Mouse (Mus musculus) midbrain, embryonic 12.5 days (tissue): ENCODE measurements at regions not wholly inside any gene's neighbourhood (a gene's known extent, or its start where the extent isn't known, plus 50 kb on each side); places are given as distances from the start of the nearest gene placed in this dataset.

Experiments
- ATAC-seq: fragments of 200-750 bp; cut with Nextera tagmentation; 2 replicates; pipeline ENCODE4 v1.8.0; 2017; ENCODE audit warnings: low read depth, moderate TSS enrichment, moderate library complexity; ENCODE audit not compliant: low FRiP score
- H3K27ac ChIP-seq: fragments of 300-500 bp; sonication (generic); replicated peaks from 2 replicates; pipeline ENCODE4 v1.5.1; 2016; ENCODE audit warnings: mild to moderate bottlenecking
- H3K27me3 ChIP-seq: fragments of 300-500 bp; sonication (generic); 2 replicates; pipeline ENCODE4 v1.6.1; 2016; ENCODE audit warnings: mild to moderate bottlenecking
- H3K36me3 ChIP-seq: fragments of 300-500 bp; sonication (generic); 2 replicates; pipeline ENCODE4 v1.6.1; 2016
- H3K4me1 ChIP-seq: fragments of 300-500 bp; sonication (generic); 2 replicates; pipeline ENCODE4 v1.6.1; 2016
- H3K4me2 ChIP-seq: fragments of 300-500 bp; sonication (generic); replicated peaks from 2 replicates; pipeline ENCODE4 v1.6.1; 2016; ENCODE audit warnings: mild to moderate bottlenecking, moderate library complexity
- H3K4me3 ChIP-seq: fragments of 300-500 bp; sonication (generic); 2 replicates; pipeline ENCODE4 v1.5.1; 2016; ENCODE audit warnings: mild to moderate bottlenecking
- H3K9ac ChIP-seq: fragments of 300-500 bp; sonication (generic); replicated peaks from 2 replicates; pipeline ENCODE4 v1.6.1; 2016; ENCODE audit warnings: mild to moderate bottlenecking, moderate library complexity
- H3K9me3 ChIP-seq: fragments of 300-500 bp; sonication (generic); 2 replicates; pipeline ENCODE4 v1.6.1; 2016; ENCODE audit warnings: mild to moderate bottlenecking
- WGBS: fragments of 180-500 bp; shearing (Covaris S2); methylation state at CpG from one replicate; pipeline ENCODE4 v1.1.7; 2016; 5-methylcytosine and 5-hydroxymethylcytosine counted together

DNA sequence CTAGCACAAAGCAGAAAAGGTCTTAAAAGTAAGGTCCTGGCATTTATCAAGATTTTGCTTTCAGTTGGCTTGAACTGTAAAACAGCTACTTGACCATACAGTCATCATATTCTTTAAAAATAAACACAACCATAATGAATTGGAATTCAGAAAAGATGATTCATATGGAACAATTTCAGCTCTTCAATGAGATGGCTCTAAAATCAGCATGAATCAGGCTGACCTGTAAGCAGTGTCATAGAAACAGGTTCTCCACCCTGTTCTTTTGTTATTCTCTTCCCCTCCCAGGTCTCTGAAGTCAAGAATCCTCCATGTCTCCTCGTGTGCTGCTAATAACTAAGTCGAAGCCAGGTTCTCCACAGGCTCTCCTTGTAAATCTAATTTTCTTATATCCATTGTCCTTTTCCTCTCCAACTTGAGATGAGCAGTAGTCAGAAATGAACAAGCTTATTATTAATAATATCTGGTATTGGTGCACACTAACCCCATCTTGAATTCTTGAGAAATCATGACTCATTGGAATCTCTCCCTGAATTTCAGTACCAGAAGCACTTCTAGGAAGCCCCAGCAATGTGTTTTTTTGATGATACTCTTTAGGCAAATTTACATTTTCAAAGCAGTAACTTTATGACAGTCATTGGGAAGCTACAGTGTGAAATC is 1113.7 kb upstream of the Zeb2 start:
- H3K4me3 ChIP-seq, result no peak overlapping the region
- ATAC-seq, result no peak

DNA sequence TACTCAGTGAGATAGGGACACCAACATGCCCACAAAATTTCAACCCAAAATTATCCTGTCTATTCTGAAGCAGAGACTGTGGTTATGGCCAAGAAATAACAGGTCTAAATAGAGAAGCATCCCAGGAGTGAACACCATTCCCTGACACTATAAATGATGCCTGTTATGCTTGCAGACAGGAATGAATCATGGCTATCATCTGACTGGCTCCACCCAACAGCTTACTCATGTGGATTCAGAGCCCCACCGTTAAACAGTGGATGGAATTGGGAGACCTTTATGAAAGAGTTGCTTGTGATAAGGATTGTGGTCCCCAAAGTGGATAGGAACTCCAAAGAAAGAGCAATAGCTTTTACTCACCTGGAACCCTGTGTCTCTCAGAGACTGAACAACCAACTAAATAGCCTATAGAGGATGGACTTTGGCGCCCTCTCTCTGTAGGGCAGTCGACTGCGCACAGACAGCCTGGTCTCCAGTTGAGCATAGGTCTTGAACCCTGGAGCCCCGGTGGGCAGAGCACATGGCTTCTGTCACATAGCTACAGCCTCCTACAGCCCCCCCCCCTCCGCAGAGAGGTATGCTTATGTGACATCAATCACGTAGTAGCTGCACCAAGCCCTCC is 1101.3 kb upstream of the Zeb2 start:
- no peak for ATAC-seq
- Histone ChIP-seq H3K27ac (no peak overlapping the region), H3K4me3 (no peak overlapping the region), H3K4me1 (no peaks in the 10 kb centered on the region), H3K27me3 (no peaks in the 10 kb centered on the region), H3K36me3 (no peaks in the 10 kb centered on the region), H3K4me2 (no peak overlapping the region), H3K9me3 (no peaks in the 10 kb centered on the region), H3K9ac (no peak overlapping the region)
- 91% methylated on average over 7 of the region's 7 CpGs for WGBS

More for the DNA sequence above, 1113.7 kb upstream of the Zeb2 start:
- WGBS, result 79% methylated on average over 2 of the region's 2 CpGs
- H3K36me3 ChIP-seq, result no peaks in the 10 kb centered on the region
- no peaks in the 10 kb centered on the region for H3K27me3 ChIP-seq
- no peak overlapping the region for H3K9ac ChIP-seq
- no peak overlapping the region for H3K4me2 ChIP-seq
- no peaks in the 10 kb centered on the region for H3K4me1 ChIP-seq
- no peak overlapping the region for H3K27ac ChIP-seq
- H3K9me3 ChIP-seq, result no peaks in the 10 kb centered on the region

DNA sequence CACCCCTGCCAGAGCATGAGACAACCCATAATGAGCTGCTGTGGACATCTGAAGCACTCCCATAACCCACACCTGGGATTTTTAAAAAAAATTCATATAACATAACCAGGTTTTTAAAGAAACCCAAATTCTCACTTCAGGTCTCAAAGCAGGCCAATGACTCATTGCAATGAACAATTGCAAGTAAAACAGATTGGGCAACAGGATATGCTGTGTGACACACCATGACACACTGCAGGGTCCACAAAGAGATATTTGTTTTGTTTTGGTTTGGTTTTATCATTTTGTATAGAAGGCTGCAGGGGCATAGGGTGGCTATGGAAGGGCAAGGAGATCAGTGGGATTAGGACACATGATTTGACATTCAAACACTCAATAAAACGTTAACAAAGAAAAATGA is 1082.1 kb upstream of the Zeb2 start:
- H3K9ac ChIP-seq, result no peak overlapping the region
- WGBS, result 63% methylated on average over 1 of the region's 1 CpGs
- ATAC-seq, result no peak

DNA sequence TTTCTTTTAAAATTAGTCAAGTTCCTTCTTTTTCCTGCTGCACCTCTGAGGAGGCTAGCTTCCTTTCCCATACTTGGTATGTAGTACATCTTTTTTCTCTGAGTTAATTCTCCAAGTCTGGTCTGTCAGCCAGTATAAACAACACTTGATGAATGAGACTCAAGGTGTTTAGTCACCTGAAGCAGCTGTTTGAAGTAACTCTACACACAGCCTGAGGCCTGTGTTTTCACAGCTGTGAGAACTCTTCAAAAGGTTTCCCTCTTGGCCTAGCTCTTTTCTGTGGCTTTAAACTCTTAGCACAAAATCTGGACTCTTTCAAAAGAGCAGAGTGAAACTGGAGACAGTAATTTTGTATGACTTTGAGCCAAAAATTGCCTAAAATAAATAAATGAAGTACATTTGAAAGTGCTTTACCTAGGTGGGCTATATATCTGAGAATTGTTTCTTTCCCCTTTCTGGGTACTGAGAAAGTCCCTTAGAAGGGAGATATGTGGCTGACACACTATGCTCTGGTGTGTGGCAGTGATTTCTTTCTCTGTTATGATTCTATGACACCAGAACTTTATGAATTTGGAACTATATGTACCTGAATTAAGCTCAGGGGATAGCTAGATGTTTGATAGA is 1070.2 kb upstream of the Zeb2 start:
- H3K27ac ChIP-seq, result no peak overlapping the region
- no peak overlapping the region for H3K4me2 ChIP-seq
- H3K9ac ChIP-seq, result no peak overlapping the region
- no peak for ATAC-seq
- H3K27me3 ChIP-seq, result no peaks in the 10 kb centered on the region
- H3K4me3 ChIP-seq, result no peak overlapping the region
- H3K4me1 ChIP-seq, result no peaks in the 10 kb centered on the region
- H3K36me3 ChIP-seq, result no peaks in the 10 kb centered on the region
- H3K9me3 ChIP-seq, result no peaks in the 10 kb centered on the region

More for the DNA sequence above, 1082.1 kb upstream of the Zeb2 start:
- H3K4me1 ChIP-seq, result no peaks in the 10 kb centered on the region
- no peaks in the 10 kb centered on the region for H3K9me3 ChIP-seq
- H3K4me3 ChIP-seq, result no peak overlapping the region
- H3K27me3 ChIP-seq, result no peaks in the 10 kb centered on the region
- H3K4me2 ChIP-seq, result no peak overlapping the region
- no peak overlapping the region for H3K27ac ChIP-seq
- no peaks in the 10 kb centered on the region for H3K36me3 ChIP-seq

DNA sequence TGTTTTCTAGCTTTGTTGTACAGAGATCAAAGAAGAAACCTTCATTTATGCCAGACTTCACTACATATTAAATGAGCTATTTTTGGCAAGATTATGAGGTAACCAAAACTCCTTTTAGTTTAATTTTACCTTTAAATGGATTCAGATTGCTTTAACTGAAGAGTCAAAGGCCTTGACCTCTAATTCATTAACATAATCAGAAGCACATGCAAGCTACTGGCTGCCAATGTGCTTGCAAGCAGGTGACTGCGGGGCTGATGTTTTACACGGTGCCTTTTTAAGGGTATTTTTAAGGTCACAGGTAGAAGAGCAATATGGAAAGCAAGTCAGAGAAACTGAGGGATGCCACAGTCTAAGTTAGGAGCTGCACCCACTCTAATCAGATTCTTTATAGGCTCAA is 1066.0 kb upstream of the Zeb2 start:
- WGBS, result 85% methylated on average over 2 of the region's 2 CpGs

DNA sequence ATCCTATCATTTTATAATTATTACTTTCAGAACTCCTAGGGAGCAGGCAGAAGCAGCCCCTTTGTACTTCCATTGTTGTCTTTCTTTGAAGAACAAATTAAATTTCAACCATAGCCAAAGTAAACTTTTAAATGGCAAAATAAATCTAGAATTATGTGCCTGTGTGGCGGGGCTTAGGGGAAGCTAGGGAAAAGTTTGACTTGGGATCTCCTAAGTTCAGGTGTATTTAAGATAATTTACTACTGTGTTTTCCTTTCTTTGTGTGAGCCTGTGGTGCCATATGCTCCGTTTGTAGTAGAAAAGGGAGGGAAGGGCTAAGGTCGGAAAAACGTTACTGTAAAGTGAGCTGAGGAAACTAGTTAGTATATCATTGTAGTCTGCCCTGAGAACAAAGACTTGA is 1062.5 kb upstream of the Zeb2 start:
- no peak overlapping the region for H3K4me3 ChIP-seq
- 69% methylated on average over 4 of the region's 4 CpGs for WGBS
- H3K27me3 ChIP-seq, result no peaks in the 10 kb centered on the region
- no peaks in the 10 kb centered on the region for H3K4me1 ChIP-seq
- no peaks in the 10 kb centered on the region for H3K36me3 ChIP-seq
- no peak overlapping the region for H3K27ac ChIP-seq
- no peaks in the 10 kb centered on the region for H3K9me3 ChIP-seq
- no peak for ATAC-seq
- H3K4me2 ChIP-seq, result no peak overlapping the region
- H3K9ac ChIP-seq, result no peak overlapping the region

More for the DNA sequence above, 1066.0 kb upstream of the Zeb2 start:
- Histone ChIP-seq H3K4me3 (no peak overlapping the region), H3K9me3 (no peaks in the 10 kb centered on the region), H3K4me2 (no peak overlapping the region), H3K36me3 (no peaks in the 10 kb centered on the region), H3K9ac (no peak overlapping the region), H3K4me1 (no peaks in the 10 kb centered on the region), H3K27me3 (no peaks in the 10 kb centered on the region), H3K27ac (no peak overlapping the region)
- no peak for ATAC-seq

DNA sequence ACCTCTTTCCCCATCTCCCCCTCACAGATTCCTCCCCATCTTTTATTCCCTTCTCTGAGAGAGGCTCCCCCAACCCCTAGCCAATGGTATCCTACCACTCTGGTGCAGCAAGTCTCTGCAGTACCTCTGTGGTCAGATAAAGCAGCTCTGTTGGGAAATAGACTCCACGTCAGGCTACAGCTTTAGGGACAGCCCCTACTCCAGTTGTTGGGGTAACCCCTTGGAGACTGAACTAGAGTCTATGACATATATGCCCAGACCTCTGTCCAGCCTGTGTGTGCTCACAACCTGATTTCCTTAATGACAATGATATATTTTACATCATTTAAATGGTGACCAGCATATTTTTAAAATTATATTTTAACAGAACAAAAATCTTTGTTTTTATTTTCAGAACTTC is 1051.3 kb upstream of the Zeb2 start:
- no peak overlapping the region for H3K4me3 ChIP-seq
- no peak overlapping the region for H3K27ac ChIP-seq
- no peaks in the 10 kb centered on the region for H3K4me1 ChIP-seq
- H3K9me3 ChIP-seq, result no peaks in the 10 kb centered on the region
- 52% methylated on average over 1 of the region's 1 CpGs for WGBS
- H3K36me3 ChIP-seq, result no peaks in the 10 kb centered on the region
- no peak for ATAC-seq
- no peak overlapping the region for H3K4me2 ChIP-seq
- H3K9ac ChIP-seq, result no peak overlapping the region
- H3K27me3 ChIP-seq, result no peaks in the 10 kb centered on the region

DNA sequence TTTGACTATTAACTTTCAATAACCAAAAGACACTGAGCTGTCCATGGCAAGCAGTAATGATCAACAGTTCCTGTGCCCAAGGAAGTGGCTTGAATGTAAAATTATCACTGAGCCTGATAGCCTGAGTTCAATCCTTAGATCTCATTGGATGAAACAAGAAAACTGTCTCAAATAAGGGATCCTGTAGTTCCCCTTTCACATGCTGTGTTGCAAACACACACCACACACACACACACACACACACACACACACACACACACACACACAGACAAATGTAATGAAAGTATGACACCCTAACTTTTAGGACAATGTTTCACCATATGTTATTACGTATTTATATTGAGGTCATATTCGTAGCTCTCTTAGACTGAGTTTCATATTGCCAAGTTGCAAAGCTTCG is 1032.7 kb upstream of the Zeb2 start:
- Histone ChIP-seq H3K9me3 (no peaks in the 10 kb centered on the region), H3K36me3 (no peaks in the 10 kb centered on the region), H3K4me2 (no peak overlapping the region), H3K27ac (no peak overlapping the region), H3K4me3 (no peak overlapping the region), H3K4me1 (no peaks in the 10 kb centered on the region), H3K27me3 (no peaks in the 10 kb centered on the region), H3K9ac (no peak overlapping the region)
- WGBS, result 93% methylated on average over 3 of the region's 3 CpGs
- ATAC-seq, result no peak

DNA sequence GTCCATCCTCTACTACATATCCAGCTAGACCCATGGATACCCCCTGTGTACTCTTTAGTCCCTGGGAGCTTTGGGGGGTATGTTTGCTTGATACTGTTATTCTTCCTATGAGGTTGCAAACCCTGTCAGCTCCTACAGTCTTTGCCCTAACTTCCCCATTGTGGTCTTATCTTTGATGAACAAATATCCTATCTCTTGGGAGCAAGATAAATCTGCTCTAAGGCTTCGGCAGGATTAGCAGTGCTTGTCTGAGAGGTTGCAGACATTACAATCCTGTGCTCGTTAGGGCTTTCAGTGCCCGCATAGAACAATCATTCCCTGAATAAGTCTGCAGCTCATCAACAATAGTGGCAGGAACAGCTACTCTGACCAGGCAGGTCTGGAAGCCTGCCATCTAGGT is 1002.7 kb upstream of the Zeb2 start:
- H3K4me3 ChIP-seq, result no peak overlapping the region
- no peaks in the 10 kb centered on the region for H3K9me3 ChIP-seq
- H3K27me3 ChIP-seq, result no peaks in the 10 kb centered on the region
- no peak for ATAC-seq
- H3K4me2 ChIP-seq, result no peak overlapping the region
- H3K9ac ChIP-seq, result no peak overlapping the region
- H3K4me1 ChIP-seq, result no peaks in the 10 kb centered on the region
- 55% methylated on average over 3 of the region's 3 CpGs for WGBS
- H3K36me3 ChIP-seq, result no peaks in the 10 kb centered on the region
- H3K27ac ChIP-seq, result no peak overlapping the region

DNA sequence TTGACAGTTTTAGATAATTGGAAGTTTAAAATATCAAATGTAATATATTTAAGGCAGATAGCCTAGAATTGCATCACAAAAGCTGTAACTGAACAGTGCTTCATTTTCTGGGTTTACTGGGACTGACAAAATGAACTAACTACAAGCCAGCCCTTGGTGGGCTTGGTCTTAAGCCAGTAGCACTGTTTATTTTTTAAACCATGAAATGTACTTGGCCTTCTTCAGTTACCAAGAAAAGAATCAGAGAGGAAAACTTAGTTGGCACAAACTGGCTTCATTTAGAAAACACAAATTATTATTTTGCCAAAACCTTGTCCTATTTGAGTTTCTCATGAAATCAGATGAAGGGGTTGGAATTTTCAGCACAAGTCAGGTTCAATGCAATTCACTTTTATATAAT is 989.8 kb upstream of the Zeb2 start:
- H3K36me3 ChIP-seq, result no peaks in the 10 kb centered on the region
- no peaks in the 10 kb centered on the region for H3K9me3 ChIP-seq
- no peaks in the 10 kb centered on the region for H3K27me3 ChIP-seq
- no peak overlapping the region for H3K4me3 ChIP-seq
- no peak overlapping the region for H3K4me2 ChIP-seq
- no peak overlapping the region for H3K27ac ChIP-seq
- no peaks in the 10 kb centered on the region for H3K4me1 ChIP-seq
- ATAC-seq, result no peak
- no peak overlapping the region for H3K9ac ChIP-seq

DNA sequence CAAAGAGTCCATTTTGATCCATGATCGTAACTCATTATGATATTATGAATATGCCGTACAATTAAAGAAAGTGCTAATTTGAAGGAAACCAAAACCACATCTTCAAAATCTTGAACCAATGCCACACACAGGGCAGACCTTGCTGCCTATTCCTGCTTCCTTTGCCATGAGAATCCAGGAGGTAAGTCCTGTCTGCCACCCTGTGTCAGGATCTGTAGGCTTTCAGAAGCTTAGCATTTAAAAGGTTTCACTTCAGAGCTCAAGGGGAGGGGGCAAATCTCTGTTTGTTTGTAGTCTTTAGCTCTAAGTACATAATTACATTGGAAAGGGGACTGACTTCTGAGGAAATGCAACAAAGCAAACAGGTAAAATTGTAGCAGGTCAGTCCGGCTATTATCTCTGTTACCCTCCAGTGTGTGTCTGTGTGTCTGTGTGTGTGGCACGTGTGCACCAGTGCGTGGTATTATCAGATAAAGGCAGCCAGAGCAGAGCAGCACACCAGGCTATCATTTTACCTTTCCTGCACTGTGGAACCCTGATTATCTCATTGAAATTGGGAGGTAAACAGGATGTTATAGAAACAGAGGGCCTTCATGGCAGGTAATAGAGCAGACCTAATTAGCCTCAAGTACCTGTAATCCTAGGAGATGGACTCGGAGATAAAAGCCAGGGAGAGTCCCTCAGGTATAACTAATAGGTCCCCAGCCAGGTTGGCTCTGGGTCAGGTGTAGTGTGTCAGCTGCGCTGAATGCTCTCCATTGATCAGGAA is 948.0 kb upstream of the Zeb2 start:
- Histone ChIP-seq H3K27me3 (no peaks in the 10 kb centered on the region), H3K27ac (no peak overlapping the region), H3K9ac (no peak overlapping the region), H3K4me3 (no peak overlapping the region), H3K36me3 (no peaks in the 10 kb centered on the region), H3K4me1 (no peaks in the 10 kb centered on the region), H3K4me2 (no peak overlapping the region), H3K9me3 (no peaks in the 10 kb centered on the region)
- ATAC-seq, result no peak
- WGBS, result 68% methylated on average over 7 of the region's 7 CpGs

DNA sequence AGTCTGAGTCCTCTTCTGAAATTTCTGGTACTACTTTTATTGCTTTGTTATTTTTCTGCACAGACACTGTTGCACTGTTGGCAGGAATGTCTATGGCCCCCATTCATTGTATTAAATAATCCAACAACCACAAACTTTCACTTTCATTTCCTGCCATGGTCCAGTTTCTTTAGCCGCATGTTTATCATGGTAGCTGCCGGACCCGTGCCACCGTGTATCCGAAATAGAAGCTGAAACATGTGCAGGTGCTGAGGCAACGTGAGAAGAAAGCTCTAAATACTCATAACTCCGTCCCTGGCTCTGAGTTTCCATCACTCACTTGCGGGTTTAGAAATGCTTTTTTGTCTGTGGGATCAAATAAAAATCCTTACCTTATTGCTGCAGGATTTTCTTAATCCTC is 938.5 kb upstream of the Zeb2 start:
- no peak for ATAC-seq
- 86% methylated on average over 8 of the region's 8 CpGs for WGBS
- no peaks in the 10 kb centered on the region for H3K36me3 ChIP-seq

More for the DNA sequence above, 938.5 kb upstream of the Zeb2 start:
- H3K4me1 ChIP-seq, result no peaks in the 10 kb centered on the region
- no peak overlapping the region for H3K27ac ChIP-seq
- no peaks in the 10 kb centered on the region for H3K9me3 ChIP-seq
- no peak overlapping the region for H3K4me3 ChIP-seq
- no peak overlapping the region for H3K4me2 ChIP-seq
- H3K27me3 ChIP-seq, result no peaks in the 10 kb centered on the region
- H3K9ac ChIP-seq, result no peak overlapping the region
